Mouse (Mus musculus): ENCODE measurements around the gene Mup4. TPM values are rescaled to one million over a fixed set of nuclear protein-coding genes. Genes with fewer than 3 reads are reported as not detected.

The Mup4 gene
- polyA plus RNA-seq, 1 experiment: not detected

DNA sequence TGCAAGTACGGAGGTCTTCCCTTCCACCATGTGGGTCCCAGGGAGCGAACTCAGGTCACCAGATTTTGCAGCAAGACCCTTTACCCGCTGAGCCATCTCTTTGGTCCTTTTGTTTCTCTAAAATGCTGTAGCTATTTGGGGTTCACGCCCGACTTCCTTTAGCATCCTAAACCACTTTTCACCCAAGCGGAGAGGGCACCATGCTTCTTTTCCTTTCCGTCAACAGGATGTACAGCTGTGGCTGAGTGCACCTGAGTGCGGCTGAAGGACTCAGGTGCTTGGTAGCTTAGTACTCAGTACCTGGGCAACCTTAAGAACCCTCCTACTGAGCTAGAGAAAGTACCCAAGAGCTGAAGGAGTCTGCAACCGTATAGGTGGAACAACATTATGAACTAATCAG is 35.4 kb downstream of the Mup4 start:
- H3K27ac ChIP-seq (ENCODE audit: control insufficient read depth, insufficient read depth, low read depth, low read length): no peak overlapping the region
- no peaks in the 10 kb centered on the region for H3K4me1 ChIP-seq (ENCODE audit: control insufficient read depth, insufficient read depth, low read length)
- no peaks in the 10 kb centered on the region for H3K36me3 ChIP-seq (ENCODE audit: control insufficient read depth, insufficient read depth, low read length)
- no peaks in the 10 kb centered on the region for H3K27me3 ChIP-seq (ENCODE audit: control insufficient read depth, insufficient read depth, low read length)
- H3K4me3 ChIP-seq (ENCODE audit: control insufficient read depth, low read depth, low read length): no peak overlapping the region
- TF ChIP-seq CTCF (IDR thresholded peaks at IDR 0.05; ENCODE audit: control insufficient read depth, insufficient read depth, insufficient replicate concordance, low read depth, low read length) (no peak), POLR2A (IDR thresholded peaks at IDR 0.05; ENCODE audit: control insufficient read depth, low read depth, low read length) (no peak)

DNA sequence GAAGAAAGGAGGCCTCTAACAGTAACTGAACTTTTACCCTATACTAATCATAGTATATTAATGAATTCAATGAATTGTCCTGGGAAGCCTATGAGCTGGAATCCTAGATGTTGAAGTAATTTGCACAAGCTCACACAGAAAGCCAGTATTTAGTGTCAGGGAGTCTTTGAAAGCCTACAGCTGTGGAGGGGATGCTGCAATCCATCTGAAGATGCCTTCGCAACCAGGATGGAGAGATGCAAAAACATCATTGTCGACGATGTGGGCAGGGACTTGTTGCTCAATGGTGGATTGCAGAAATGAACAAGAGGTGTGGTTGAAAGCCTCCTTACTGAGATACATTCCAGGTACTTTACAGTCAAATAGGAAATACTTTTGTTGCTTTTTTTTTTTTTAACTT is 42.5 kb downstream of the Mup4 start:
- TF ChIP-seq POLR2A (IDR thresholded peaks at IDR 0.05; ENCODE audit: control insufficient read depth, low read depth, low read length) (no peak), CTCF (IDR thresholded peaks at IDR 0.05; ENCODE audit: control insufficient read depth, insufficient read depth, insufficient replicate concordance, low read depth, low read length) (no peak)
- no peak overlapping the region for H3K4me3 ChIP-seq (ENCODE audit: control insufficient read depth, low read depth, low read length)
- H3K27ac ChIP-seq (ENCODE audit: control insufficient read depth, insufficient read depth, low read depth, low read length): no peak overlapping the region
- H3K27me3 ChIP-seq (ENCODE audit: control insufficient read depth, insufficient read depth, low read length): no peaks in the 10 kb centered on the region
- no peaks in the 10 kb centered on the region for H3K36me3 ChIP-seq (ENCODE audit: control insufficient read depth, insufficient read depth, low read length)
- H3K4me1 ChIP-seq (ENCODE audit: control insufficient read depth, insufficient read depth, low read length): peaks cover 9% of the 10 kb centered on the region; the same call in 1 of the 2 replicates

DNA sequence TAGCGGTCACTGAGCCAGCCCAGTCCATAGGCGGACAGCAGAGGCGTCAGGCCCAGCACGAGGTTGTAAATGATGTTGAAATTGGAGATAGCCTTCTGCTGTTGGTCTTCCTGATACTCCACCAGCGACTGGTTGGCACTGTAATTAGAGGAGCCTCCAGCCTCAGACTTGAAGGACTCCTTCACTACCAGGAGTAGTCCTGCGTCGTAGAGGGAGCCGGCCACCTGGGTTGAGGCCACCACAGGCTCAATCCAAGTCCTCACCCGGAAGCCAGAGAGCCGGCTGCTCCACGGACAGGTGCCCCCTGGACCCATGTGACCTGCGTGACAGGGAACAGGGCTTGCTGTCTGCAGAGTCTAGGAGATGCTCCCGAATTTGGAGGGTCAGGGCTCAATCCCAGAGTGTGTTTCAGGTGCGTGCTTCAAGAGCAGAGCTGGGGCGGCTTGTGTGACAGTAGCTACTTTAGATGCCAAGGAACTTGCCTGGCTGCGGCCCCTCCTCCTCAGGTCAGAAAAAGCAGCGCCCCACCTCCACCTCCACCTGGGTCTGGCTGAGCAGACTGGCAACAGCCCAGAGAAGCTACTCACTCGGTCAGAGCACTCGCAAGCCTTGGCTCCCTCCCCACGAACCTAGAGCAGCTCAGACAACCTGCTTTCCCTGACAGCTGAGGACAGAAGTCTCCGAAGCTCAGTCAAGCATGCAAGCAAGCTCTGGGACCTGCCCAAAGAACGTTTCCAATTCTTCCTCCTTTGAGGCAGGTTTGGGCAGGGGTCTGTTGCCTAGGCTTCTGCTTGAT is 45.7 kb downstream of the Mup4 start, which contains the start of gene Slc46a2:
TSS of gene Slc46a2 (minus strand) at position 449 of the 796 bp plus-strand sequence.
- Histone ChIP-seq H3K4me3 (ENCODE audit: control insufficient read depth, low read depth, low read length) (peak within 1 kb of the TSS; percentile 20), H3K36me3 (ENCODE audit: control insufficient read depth, insufficient read depth, low read length) (no peaks in the 10 kb centered on the region), H3K27ac (ENCODE audit: control insufficient read depth, insufficient read depth, low read depth, low read length) (no peak within 1 kb of the TSS), H3K27me3 (ENCODE audit: control insufficient read depth, insufficient read depth, low read length) (no peaks in the 10 kb centered on the region), H3K4me1 (ENCODE audit: control insufficient read depth, insufficient read depth, low read length) (peaks cover 9% of the 10 kb centered on the region; the same call in 1 of the 2 replicates)
- TF ChIP-seq CTCF (IDR thresholded peaks at IDR 0.05; ENCODE audit: control insufficient read depth, insufficient read depth, insufficient replicate concordance, low read depth, low read length) (no peak), POLR2A (IDR thresholded peaks at IDR 0.05; ENCODE audit: control insufficient read depth, low read depth, low read length) (no peak)

DNA sequence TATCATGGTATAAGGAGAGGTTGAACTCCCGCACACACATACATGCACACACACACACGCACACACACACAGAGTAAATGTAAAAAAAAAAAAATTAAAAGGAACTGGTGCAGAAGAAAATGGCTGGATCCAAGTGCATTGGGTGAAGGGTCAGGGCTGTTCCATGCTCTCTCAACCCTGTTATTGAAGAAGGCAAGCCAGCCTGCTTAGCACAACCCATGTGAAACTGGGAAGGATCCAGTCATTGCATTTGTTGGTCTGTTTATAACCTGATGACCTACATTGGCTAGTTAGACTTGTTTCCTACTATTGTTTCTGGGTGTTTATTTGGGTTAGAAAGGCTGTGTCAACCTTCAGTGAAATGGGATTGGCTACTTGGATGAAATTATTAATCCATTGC is 51.7 kb downstream of the Mup4 start:
- Histone ChIP-seq H3K27me3 (ENCODE audit: control insufficient read depth, insufficient read depth, low read length) (no peaks in the 10 kb centered on the region), H3K27ac (ENCODE audit: control insufficient read depth, insufficient read depth, low read depth, low read length) (no peak overlapping the region), H3K4me1 (ENCODE audit: control insufficient read depth, insufficient read depth, low read length) (no peaks in the 10 kb centered on the region), H3K36me3 (ENCODE audit: control insufficient read depth, insufficient read depth, low read length) (no peaks in the 10 kb centered on the region), H3K4me3 (ENCODE audit: control insufficient read depth, low read depth, low read length) (no peak overlapping the region)
- no peak for TF ChIP-seq POLR2A (IDR thresholded peaks at IDR 0.05; ENCODE audit: control insufficient read depth, low read depth, low read length)
- TF ChIP-seq CTCF (IDR thresholded peaks at IDR 0.05; ENCODE audit: control insufficient read depth, insufficient read depth, insufficient replicate concordance, low read depth, low read length): no peak

DNA sequence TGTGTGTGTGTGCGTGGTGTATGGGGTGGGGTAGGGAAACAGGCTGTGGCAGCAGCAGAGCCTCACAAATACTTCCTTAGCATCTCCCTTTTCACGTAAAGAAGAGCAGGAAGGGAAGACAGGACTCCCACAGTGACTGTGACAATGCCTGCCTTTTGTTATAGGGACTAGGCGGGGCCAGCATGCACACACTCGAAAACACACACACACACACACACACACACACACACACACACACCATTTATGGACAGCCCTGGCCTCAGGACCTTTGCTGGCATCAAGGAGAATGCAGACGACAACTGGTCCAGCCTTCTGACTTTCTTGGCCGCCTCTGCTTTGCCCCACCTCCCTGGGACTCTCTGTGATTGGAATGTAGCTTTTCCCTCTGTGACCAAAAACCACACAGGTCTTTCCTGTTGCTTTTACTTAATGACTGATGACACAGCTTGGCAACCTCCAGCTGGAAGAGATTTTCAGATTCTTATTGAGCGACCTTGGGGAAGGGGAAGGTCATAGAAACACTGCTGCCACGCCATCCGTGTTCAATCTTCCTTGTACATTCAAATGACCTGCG is 52.8 kb downstream of the Mup4 start:
- no peak for TF ChIP-seq POLR2A (IDR thresholded peaks at IDR 0.05; ENCODE audit: control insufficient read depth, low read depth, low read length)
- TF ChIP-seq CTCF (IDR thresholded peaks at IDR 0.05; ENCODE audit: control insufficient read depth, insufficient read depth, insufficient replicate concordance, low read depth, low read length): no peak
- Histone ChIP-seq H3K4me3 (ENCODE audit: control insufficient read depth, low read depth, low read length) (no peak overlapping the region), H3K27ac (ENCODE audit: control insufficient read depth, insufficient read depth, low read depth, low read length) (no peak overlapping the region), H3K4me1 (ENCODE audit: control insufficient read depth, insufficient read depth, low read length) (no peaks in the 10 kb centered on the region), H3K27me3 (ENCODE audit: control insufficient read depth, insufficient read depth, low read length) (no peaks in the 10 kb centered on the region), H3K36me3 (ENCODE audit: control insufficient read depth, insufficient read depth, low read length) (no peaks in the 10 kb centered on the region)

DNA sequence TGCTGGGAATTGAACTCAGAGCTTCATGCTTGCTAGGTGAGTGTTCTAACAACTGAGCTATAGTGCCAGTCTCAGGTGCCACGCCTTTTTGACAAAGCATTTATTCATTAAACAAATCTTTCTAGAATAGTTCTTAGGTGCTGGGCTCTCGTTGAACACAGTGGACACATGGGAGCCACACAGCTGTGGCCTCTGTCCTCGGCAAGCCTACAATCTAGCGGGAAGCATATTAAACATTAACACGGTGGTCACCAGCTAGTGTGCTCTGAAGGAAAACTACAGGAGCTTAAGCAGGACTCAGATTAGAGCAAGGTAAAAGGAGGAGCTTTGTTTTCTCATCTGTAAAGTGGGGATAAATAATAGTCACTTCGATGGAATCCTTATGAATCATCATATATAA is 53.4 kb downstream of the Mup4 start:
- Histone ChIP-seq H3K4me3 (ENCODE audit: control insufficient read depth, low read depth, low read length) (no peak overlapping the region), H3K27ac (ENCODE audit: control insufficient read depth, insufficient read depth, low read depth, low read length) (no peak overlapping the region), H3K4me1 (ENCODE audit: control insufficient read depth, insufficient read depth, low read length) (no peaks in the 10 kb centered on the region), H3K36me3 (ENCODE audit: control insufficient read depth, insufficient read depth, low read length) (no peaks in the 10 kb centered on the region), H3K27me3 (ENCODE audit: control insufficient read depth, insufficient read depth, low read length) (no peaks in the 10 kb centered on the region)
- TF ChIP-seq CTCF (IDR thresholded peaks at IDR 0.05; ENCODE audit: control insufficient read depth, insufficient read depth, insufficient replicate concordance, low read depth, low read length) (no peak), POLR2A (IDR thresholded peaks at IDR 0.05; ENCODE audit: control insufficient read depth, low read depth, low read length) (no peak)

Other genes starting within 250 kb of the Mup4 start
- 6.7 and 6.9 TPM in 2 replicates for gene Inip, start 159.1 kb downstream of the Mup4 start, polyA plus RNA-seq (2012; rRNA removed)
- gene Snx30, start 154.9 kb downstream of the Mup4 start, polyA plus RNA-seq (2012; rRNA removed): 0.57 and 0.71 TPM in 2 replicates
- 0.04 and 0.94 TPM in 2 replicates for gene Slc46a2, start 45.7 kb downstream of the Mup4 start, polyA plus RNA-seq (2012; rRNA removed)
- not detected in 2 replicates for gene Mup6, start 3.6 kb upstream of the Mup4 start, polyA plus RNA-seq (2012; rRNA removed)
- not detected in 2 replicates for gene Mup7, start 109.8 kb upstream of the Mup4 start, polyA plus RNA-seq (2012; rRNA removed)
- gene Mup2, start 193.6 kb upstream of the Mup4 start, polyA plus RNA-seq (2012; rRNA removed): not detected in 2 replicates

Data from testis, adult 2 months (tissue).